Mouse (Mus musculus) liver, embryonic 14.5 days (tissue): Measurements from ENCODE around the gene Olfr1344. TPM values are rescaled to one million over a fixed set of nuclear protein-coding genes. Genes with fewer than 3 reads are reported as not detected.
"Not testable (repeated sequence)": the region's sequence is repeated elsewhere in the genome, so short reads cannot be mapped to it uniquely, and the experiment has no call there.

Source experiments
- ATAC-seq: fragments of 200-750 bp; cut with Nextera tagmentation; 2 replicates; pipeline ENCODE4 v1.8.0; 2017; ENCODE audit warnings: moderate number of reproducible peaks, mild to moderate bottlenecking, moderate library complexity; ENCODE audit not compliant: insufficient read depth
- DNase-seq, 3 experiments: peaks; one replicate each; pipeline ENCODE4 v3.0.0-alpha.2; 2012 to 2013; ENCODE audit warnings: low read depth in 3 of 3, low spot score in 3 of 3
- H3K27ac ChIP-seq: fragments of 300-500 bp; sonication (generic); 2 replicates; pipeline ENCODE4 v1.5.1; 2014; ENCODE audit warnings: moderate library complexity, mild to moderate bottlenecking, control low read depth, inconsistent platforms
- H3K27me3 ChIP-seq: fragments of 300-500 bp; sonication (generic); 2 replicates; pipeline ENCODE4 v1.6.1; 2014; ENCODE audit warnings: mild to moderate bottlenecking, low read length, moderate library complexity; ENCODE audit not compliant: control insufficient read depth, insufficient read depth
- H3K36me3 ChIP-seq: fragments of 300-500 bp; sonication (generic); replicated peaks from 2 replicates; pipeline ENCODE4 v1.6.1; 2014; ENCODE audit warnings: low read depth; ENCODE audit not compliant: control insufficient read depth, insufficient read depth
- H3K4me1 ChIP-seq, 2 experiments: fragments of 200-500 bp in 1 of 2; fragments of 300-500 bp in 1 of 2; sonication (generic) in 1 of 2; replicated peaks; 2 replicates each; pipeline ENCODE4 v1.6.1; 2012 to 2014; ENCODE audit warnings: antibody characterized with exemption in 1 of 2, inconsistent platforms in 1 of 2, low read length in 1 of 2; ENCODE audit not compliant: control insufficient read depth in 2 of 2, insufficient read depth in 2 of 2
- H3K4me2 ChIP-seq: fragments of 300-500 bp; sonication (generic); 2 replicates; pipeline ENCODE4 v1.6.1; 2014; ENCODE audit warnings: low read depth, mild to moderate bottlenecking, control low read depth, moderate library complexity
- H3K4me3 ChIP-seq, 2 experiments: fragments of 200-500 bp in 1 of 2; fragments of 300-500 bp in 1 of 2; sonication (generic) in 1 of 2; 2 replicates each; pipeline ENCODE4 v1.5.1; 2012 to 2014; ENCODE audit warnings: low read depth in 2 of 2, low read length in 2 of 2, mild to moderate bottlenecking in 2 of 2, control low read depth in 1 of 2, inconsistent platforms in 1 of 2, moderate library complexity in 1 of 2; ENCODE audit not compliant: insufficient read depth in 1 of 2
- H3K9ac ChIP-seq: fragments of 300-500 bp; sonication (generic); replicated peaks from 2 replicates; pipeline ENCODE4 v1.6.1; 2014; ENCODE audit warnings: mild to moderate bottlenecking, control low read depth, moderate library complexity
- H3K9me3 ChIP-seq: fragments of 300-500 bp; sonication (generic); 2 replicates; pipeline ENCODE4 v1.6.1; 2016; ENCODE audit warnings: low read length, mixed read lengths; ENCODE audit not compliant: control insufficient read depth
- CTCF ChIP-seq: IDR thresholded peaks from 2 replicates; pipeline ENCODE4 v1.5.1; 2016; ENCODE audit warnings: antibody characterized with exemption, low read depth, control low read depth
- EP300 ChIP-seq: IDR thresholded peaks from 2 replicates; pipeline ENCODE4 v1.6.1; 2016; ENCODE audit warnings: antibody characterized with exemption, low read depth
- WGBS: fragments of 180-500 bp; shearing (Covaris S2); extraction: QIAGEN DNeasy Blood & Tissue Kit; methylation state at CpG from one replicate; pipeline ENCODE4 v1.1.7; 2014; ENCODE audit not compliant: insufficient replicate concordance; 5-methylcytosine and 5-hydroxymethylcytosine counted together
- polyA plus RNA-seq, 2 experiments: library from polyadenylated mRNA; depleted of rRNA in 1 of 2; stranded (reverse) in 1 of 2; unstranded in 1 of 2; fragments of >200 nt; fragmentation: Nextera tagmentation in 1 of 2; extraction: Ambion mirVana in 1 of 2; gene quantifications; 2 replicates each; pipeline versions ENCODE4 v1.2.1 to v1.2.3; 2012 to 2014

The Olfr1344 gene
- polyA plus RNA-seq, 2 experiments = not detected

GRCm38 (mm10) chr7:6441173-6441572 lies 2.7 kb downstream of the Olfr1344 start:
- Histone ChIP-seq H3K4me1 (no peaks in the 10 kb centered on the region), H3K27ac (no peak overlapping the region), H3K9me3 (no peaks in the 10 kb centered on the region), H3K9ac (no peak overlapping the region), H3K4me2 (no peak overlapping the region), H3K4me3 (no peak overlapping the region), H3K36me3 (no peaks in the 10 kb centered on the region), H3K27me3 (no peaks in the 10 kb centered on the region)
- DNase-seq (no peak), ATAC-seq (no peak)
- WGBS = 51% methylated on average over 2 of the region's 2 CpGs
- TF ChIP-seq EP300 = no peak
- no peak for TF ChIP-seq CTCF

DNA sequence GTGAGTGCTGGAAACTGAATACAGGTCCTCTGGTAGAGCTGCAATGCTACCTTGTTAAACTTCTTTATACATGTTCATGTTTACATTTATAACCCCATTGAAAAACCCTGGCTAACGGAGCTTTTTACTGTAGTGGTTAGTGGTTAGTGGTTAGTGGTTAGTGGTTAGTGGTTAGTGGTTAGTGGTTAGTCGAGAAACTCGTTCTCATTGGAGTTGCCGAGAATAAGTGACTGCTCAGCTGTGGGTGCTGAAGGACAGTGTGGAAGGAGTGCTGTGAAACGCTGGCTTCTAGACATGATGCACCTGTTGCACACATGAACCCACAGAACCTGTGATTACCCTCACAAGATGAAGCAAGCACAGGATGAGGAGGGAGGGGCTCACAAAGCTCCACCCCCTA lies 9.3 kb downstream of the Olfr1344 start:
- ATAC-seq = no peak
- Histone ChIP-seq H3K27ac (no peak overlapping the region), H3K36me3 (no peaks in the 10 kb centered on the region), H3K27me3 (no peaks in the 10 kb centered on the region), H3K4me1 (no peaks in the 10 kb centered on the region), H3K4me2 (no peak overlapping the region), H3K9me3 (no peaks in the 10 kb centered on the region), H3K9ac (no peak overlapping the region), H3K4me3 (no peak overlapping the region)
- DNase-seq = no peak
- TF ChIP-seq CTCF (no peak), EP300 (no peak)
- 32% methylated on average over 5 of the region's 5 CpGs for WGBS

DNA sequence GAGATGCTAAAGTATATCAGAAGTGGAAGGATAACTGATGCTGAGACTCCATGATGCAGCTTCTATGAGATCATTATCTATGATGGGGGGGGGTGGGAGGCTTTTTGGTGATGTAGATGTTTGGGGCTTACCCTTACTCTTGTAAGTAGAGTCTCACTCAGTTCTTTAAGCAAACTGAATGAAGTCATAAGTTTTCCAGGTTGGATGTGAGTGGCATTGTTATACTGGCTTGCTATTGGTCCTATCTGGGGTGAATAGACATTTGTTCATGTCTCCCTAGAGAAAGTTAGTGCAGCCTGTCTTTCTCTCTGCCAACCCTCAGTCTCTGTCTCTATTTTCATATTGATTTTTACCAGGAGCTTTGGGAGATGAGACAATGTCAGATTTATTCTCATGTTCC lies 17.4 kb downstream of the Olfr1344 start, which contains the start of gene Olfr1336:
Gene Olfr1336 (plus strand): TSS at position 301 of the 400 bp plus-strand sequence.
- H3K4me1 ChIP-seq = no peaks in the 10 kb centered on the region
- H3K4me3 ChIP-seq = no peak within 1 kb of the TSS
- H3K4me2 ChIP-seq = no peak within 1 kb of the TSS
- TF ChIP-seq CTCF = no peak
- no peak for TF ChIP-seq EP300
- H3K9ac ChIP-seq = no peak within 1 kb of the TSS
- H3K36me3 ChIP-seq = no peaks in the 10 kb centered on the region
- H3K27ac ChIP-seq = no peak within 1 kb of the TSS
- H3K27me3 ChIP-seq = no peaks in the 10 kb centered on the region
- DNase-seq = no peak
- no peak for ATAC-seq
- no peaks in the 10 kb centered on the region for H3K9me3 ChIP-seq

DNA sequence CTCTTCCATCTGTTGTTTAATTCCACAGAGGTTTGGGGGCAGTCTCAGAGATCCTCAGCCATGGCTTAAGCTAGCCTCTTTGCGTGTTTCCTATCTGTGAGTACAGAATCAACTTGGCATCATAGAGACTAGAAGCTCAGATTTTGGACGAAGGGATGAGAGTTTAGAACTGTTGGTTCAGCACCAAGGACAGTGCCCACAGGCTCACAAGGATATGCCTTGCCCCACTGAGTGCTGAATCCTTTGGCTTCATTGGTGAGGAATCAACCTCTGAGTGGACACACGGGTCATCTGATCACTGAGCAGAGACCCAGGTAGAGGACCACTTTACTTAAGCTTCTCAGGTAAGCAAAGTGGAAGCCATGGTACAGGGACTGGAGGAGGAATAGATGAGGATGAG lies 17.9 kb downstream of the Olfr1344 start:
- Histone ChIP-seq H3K4me3 (no peak overlapping the region), H3K4me2 (no peak overlapping the region), H3K27me3 (no peaks in the 10 kb centered on the region), H3K9ac (no peak overlapping the region), H3K27ac (no peak overlapping the region), H3K9me3 (no peaks in the 10 kb centered on the region), H3K4me1 (no peaks in the 10 kb centered on the region), H3K36me3 (no peaks in the 10 kb centered on the region)
- no peak for ATAC-seq
- TF ChIP-seq EP300 (no peak), CTCF (no peak)
- 24% methylated on average over 3 of the region's 3 CpGs for WGBS
- DNase-seq = no peak

DNA sequence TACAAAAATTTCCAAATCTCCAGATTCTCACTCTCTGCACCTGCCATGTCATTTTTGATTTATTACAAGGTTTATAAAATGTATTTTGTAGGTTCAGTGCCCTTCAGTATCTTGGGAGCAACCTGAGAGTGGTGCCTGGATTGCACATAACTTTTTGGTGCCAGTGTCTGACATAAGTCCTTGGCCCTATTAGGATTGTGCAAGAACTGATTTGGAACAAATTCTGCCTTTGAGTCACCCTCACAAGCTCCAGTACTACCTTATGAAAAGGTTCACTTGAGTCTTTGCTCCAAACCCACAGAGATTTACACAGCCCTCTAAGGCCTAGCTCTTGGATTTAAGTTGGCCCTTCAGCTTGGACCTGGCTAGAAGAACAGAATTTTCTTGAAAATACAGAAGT lies 28.5 kb downstream of the Olfr1344 start, which contains the start of gene Olfr1346:
Gene Olfr1346 (plus strand): TSS at position 151 of the 400 bp plus-strand sequence.
- DNase-seq (no peak), ATAC-seq (no peak)
- Histone ChIP-seq H3K27me3 (no peaks in the 10 kb centered on the region), H3K9me3 (no peaks in the 10 kb centered on the region), H3K9ac (no peak within 1 kb of the TSS), H3K4me1 (no peaks in the 10 kb centered on the region), H3K4me3 (no peak within 1 kb of the TSS), H3K27ac (no peak within 1 kb of the TSS), H3K4me2 (no peak within 1 kb of the TSS), H3K36me3 (no peaks in the 10 kb centered on the region)
- TF ChIP-seq CTCF (no peak), EP300 (no peak)

DNA sequence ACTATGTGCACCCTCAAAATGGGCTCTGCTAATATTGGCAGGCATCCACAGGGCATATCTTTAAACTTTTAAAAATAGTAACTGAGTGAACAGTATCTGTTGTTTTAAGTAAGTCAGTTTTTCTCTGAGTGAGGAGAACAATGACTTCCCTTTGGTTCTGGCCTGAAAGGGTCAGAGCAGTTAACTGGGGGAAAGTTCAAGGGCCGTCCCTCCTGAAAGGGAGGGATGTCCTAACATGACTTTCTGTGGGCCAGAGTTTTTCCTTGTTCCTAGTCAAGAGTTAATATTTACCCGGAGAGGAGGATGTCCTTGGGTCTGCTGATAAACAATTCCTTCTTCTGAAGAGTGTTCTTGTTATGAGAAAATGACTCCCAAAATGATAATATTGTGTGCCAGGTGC lies 39.1 kb downstream of the Olfr1344 start:
- not testable (repeated sequence) for H3K4me1 ChIP-seq, H3K4me2 ChIP-seq, ATAC-seq, H3K27me3 ChIP-seq, H3K4me3 ChIP-seq, DNase-seq, H3K27ac ChIP-seq, H3K36me3 ChIP-seq, H3K9me3 ChIP-seq, H3K9ac ChIP-seq
- WGBS = 49% methylated on average over 2 of the region's 2 CpGs
